Mouse (Mus musculus) myocyte (in vitro differentiated cells): ENCODE measurements at regions not wholly inside any gene's neighbourhood (a gene's known extent, or its start where the extent isn't known, plus 50 kb on each side); places are given as distances from the start of the nearest gene placed in this dataset.

ENCODE experiments used
- CEBPB ChIP-seq: IDR thresholded peaks from 2 replicates; pipeline ENCODE4 v1.6.1; 2011; ENCODE audit warnings: mild to moderate bottlenecking, moderate library complexity; ENCODE audit not compliant: poor library complexity, insufficient read depth, severe bottlenecking
- E2F4 ChIP-seq: IDR thresholded peaks from one replicate; pipeline ENCODE4 v1.6.1; 2011; ENCODE audit warnings: mild to moderate bottlenecking, control low read depth, moderate library complexity; ENCODE audit not compliant: insufficient read depth
- MAX ChIP-seq: IDR thresholded peaks from one replicate; pipeline ENCODE4 v1.6.1; 2011; ENCODE audit warnings: low read depth, mild to moderate bottlenecking, control low read depth
- MYOG ChIP-seq, 3 experiments: IDR thresholded peaks; one replicate each; pipeline ENCODE4 v1.6.1; 2011; ENCODE audit warnings: control low read depth in 2 of 3, low read depth in 2 of 3, mild to moderate bottlenecking in 2 of 3; ENCODE audit not compliant: insufficient read length in 2 of 3, control insufficient read depth in 1 of 3, insufficient read depth in 1 of 3
- POLR2A ChIP-seq: IDR thresholded peaks from one replicate; pipeline ENCODE4 v1.6.1; 2011; ENCODE audit warnings: low read depth, mild to moderate bottlenecking, control low read depth, moderate library complexity; ENCODE audit not compliant: insufficient read length
- POLR2AphosphoS2 ChIP-seq: IDR thresholded peaks from one replicate; pipeline ENCODE4 v1.6.1; 2011; ENCODE audit warnings: low read depth, control low read depth; ENCODE audit not compliant: insufficient read length
- TCF12 ChIP-seq: IDR thresholded peaks from one replicate; pipeline ENCODE4 v1.6.1; 2011; ENCODE audit warnings: mild to moderate bottlenecking, control low read depth; ENCODE audit not compliant: poor library complexity, insufficient read depth, severe bottlenecking
- USF1 ChIP-seq: IDR thresholded peaks from one replicate; pipeline ENCODE4 v1.6.1; 2011; ENCODE audit warnings: low read depth, mild to moderate bottlenecking, control low read depth, moderate library complexity

DNA sequence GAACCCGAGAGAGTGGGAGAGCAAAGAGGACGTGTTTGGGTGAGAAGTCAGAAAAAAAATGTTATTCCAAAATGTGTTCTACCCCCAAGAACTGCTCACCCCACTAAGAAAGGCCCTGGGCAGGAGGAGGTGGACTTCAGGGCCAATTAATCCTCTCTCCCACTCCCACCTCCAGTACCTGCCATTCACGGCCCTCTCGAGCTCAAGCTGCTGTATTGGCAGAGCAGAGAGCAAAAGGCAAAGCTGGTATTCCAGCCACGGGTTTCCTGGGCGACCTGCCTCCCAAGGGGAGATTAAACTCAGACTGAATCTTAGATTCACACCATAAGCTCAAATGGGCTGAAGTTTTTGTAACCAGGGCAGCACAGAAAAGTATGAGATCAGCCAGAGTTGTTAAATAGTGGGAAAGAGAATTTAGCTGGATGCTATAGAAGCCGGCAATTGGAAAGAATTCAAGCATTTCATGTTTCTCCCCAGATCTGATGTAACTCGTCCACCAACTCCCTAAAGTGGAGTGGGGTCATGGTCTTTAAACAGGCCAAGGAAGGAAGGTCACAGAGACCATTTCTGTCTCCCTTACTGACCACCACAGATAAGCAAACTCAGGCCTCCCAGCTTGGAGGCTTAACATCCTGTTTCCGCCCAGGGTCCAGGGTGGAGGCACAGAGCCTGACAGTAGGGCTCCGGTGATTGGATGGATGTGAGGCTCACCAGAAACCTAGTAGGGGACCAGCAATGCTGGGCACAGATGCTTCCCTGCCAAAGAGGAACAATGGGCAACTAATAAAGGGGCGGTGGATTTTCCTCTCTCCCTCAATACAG, 60.7 kb upstream of the Srd5a3 start:
- TF ChIP-seq MYOG (IDR thresholded peaks at IDR 0.05; ENCODE audit: control insufficient read depth in 1 of 3, insufficient read depth in 1 of 3, insufficient read length in 2 of 3, low read depth in 2 of 3) (no peak), E2F4 (no peak), POLR2A (no peak), TCF12 (no peak), POLR2AphosphoS2 (no peak), USF1 (no peak), CEBPB (no peak), MAX (no peak)
